Mouse (Mus musculus): Measurements from ENCODE around the gene Il1r1.

The Il1r1 gene

DNA sequence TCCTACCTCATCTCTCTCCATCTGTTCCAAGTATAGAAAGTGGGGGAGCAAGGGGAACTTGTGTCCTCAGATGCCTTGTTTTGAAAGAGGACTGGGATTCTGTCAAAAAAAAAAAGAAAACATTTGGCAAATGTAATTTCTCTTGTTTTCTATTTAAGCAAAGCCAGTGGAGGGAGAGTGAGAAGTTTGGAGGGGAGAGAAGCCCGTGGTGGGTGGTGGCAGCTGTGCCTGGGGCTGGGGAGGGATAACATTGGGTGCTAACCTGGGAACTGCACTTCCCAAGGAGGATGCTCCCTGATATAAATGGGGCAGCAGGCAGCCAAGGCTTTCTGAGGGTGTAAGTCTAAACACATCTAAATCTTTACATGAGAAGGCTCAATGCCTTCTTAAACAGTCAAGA, 136.7 kb downstream of the Il1r1 start:
- no peak for DNase-seq (ENCODE audit: extremely low spot score, low spot score)

GRCm38 (mm10) chr1:40362784-40363183, 137.9 kb downstream of the Il1r1 start:
- DNase-seq (ENCODE audit: extremely low spot score, low spot score): no peak

All from neural tube, embryonic 10.5 days (tissue).